Mouse (Mus musculus): Measurements from ENCODE around the gene Olfr1022. TPM values are rescaled to one million over a fixed set of nuclear protein-coding genes. Genes with fewer than 3 reads are reported as not detected.

Gene Olfr1022
- total RNA-seq, 1 experiment, result not detected

- Histone ChIP-seq H3K9ac (ENCODE audit: insufficient read depth, low read depth, low read length, poor library complexity, severe bottlenecking) (no peak within 1 kb of the TSS), H3K9me3 (ENCODE audit: control insufficient read depth, insufficient read depth, low read depth, low read length) (no peaks in the 10 kb centered on the region), H3K36me3 (ENCODE audit: control insufficient read depth, insufficient read depth, low read length, poor library complexity, severe bottlenecking) (no peaks in the 10 kb centered on the region), H3K27ac (ENCODE audit: insufficient read depth, low read depth, low read length, poor library complexity, severe bottlenecking) (no peak within 1 kb of the TSS), H3K4me3 (ENCODE audit: insufficient read depth in 1 of 2, low read depth in 1 of 2, low read length in 2 of 2, poor library complexity in 1 of 2, severe bottlenecking in 1 of 2) (no peak within 1 kb of the TSS), H3K4me1 (ENCODE audit: control insufficient read depth in 2 of 2, insufficient read depth in 2 of 2, low read length in 2 of 2, poor library complexity in 1 of 2) (no peaks in the 10 kb centered on the region)
- DNase-seq (ENCODE audit: low read depth, low spot score), result no peak
- in situ Hi-C loops (cut with MboI; ENCODE audit: low sequenced_read_pairs in 2 of 2, unreplicated experiment in 2 of 2), result no loop called here
- TF ChIP-seq ZNF384 (IDR thresholded peaks at IDR 0.05; ENCODE audit: low read depth, low read length), result no peak
- no peak for TF ChIP-seq CHD2 (IDR thresholded peaks at IDR 0.05; ENCODE audit: low read depth, low read length)
- no peak for TF ChIP-seq MAFK (IDR thresholded peaks at IDR 0.05; ENCODE audit: insufficient read depth, low read depth, low read length)
- no peak for TF ChIP-seq HCFC1 (IDR thresholded peaks at IDR 0.05; ENCODE audit: borderline replicate concordance, insufficient read depth, low read length)
- no peak for TF ChIP-seq ZC3H11A (IDR thresholded peaks at IDR 0.05; ENCODE audit: borderline replicate concordance, low read depth, low read length)
Observed at GRCm38 (mm10) chr2:85904952-85905351, 36.6 kb downstream of the Olfr1022 start, which contains the start of gene Olfr1024. Gene Olfr1024, minus strand, starts transcription at chr2:85905052.

- no peak overlapping the region for H3K9ac ChIP-seq (ENCODE audit: insufficient read depth, low read depth, low read length, poor library complexity, severe bottlenecking)
- no peaks in the 10 kb centered on the region for H3K4me1 ChIP-seq (ENCODE audit: control insufficient read depth in 2 of 2, insufficient read depth in 2 of 2, low read length in 2 of 2, poor library complexity in 1 of 2)
- DNase-seq (ENCODE audit: low read depth, low spot score), result no peak
- H3K4me3 ChIP-seq (ENCODE audit: insufficient read depth in 1 of 2, low read depth in 1 of 2, low read length in 2 of 2, poor library complexity in 1 of 2, severe bottlenecking in 1 of 2), result no peak overlapping the region
- in situ Hi-C loops (cut with MboI; ENCODE audit: low sequenced_read_pairs in 2 of 2, unreplicated experiment in 2 of 2), result no loop called here
- no peaks in the 10 kb centered on the region for H3K36me3 ChIP-seq (ENCODE audit: control insufficient read depth, insufficient read depth, low read length, poor library complexity, severe bottlenecking)
- H3K9me3 ChIP-seq (ENCODE audit: control insufficient read depth, insufficient read depth, low read depth, low read length), result no peaks in the 10 kb centered on the region
- no peak for TF ChIP-seq CHD2 (IDR thresholded peaks at IDR 0.05; ENCODE audit: low read depth, low read length)
- TF ChIP-seq ZC3H11A (IDR thresholded peaks at IDR 0.05; ENCODE audit: borderline replicate concordance, low read depth, low read length), result no peak
- no peak for TF ChIP-seq HCFC1 (IDR thresholded peaks at IDR 0.05; ENCODE audit: borderline replicate concordance, insufficient read depth, low read length)
- no peak for TF ChIP-seq MAFK (IDR thresholded peaks at IDR 0.05; ENCODE audit: insufficient read depth, low read depth, low read length)
- no peak for TF ChIP-seq ZNF384 (IDR thresholded peaks at IDR 0.05; ENCODE audit: low read depth, low read length)
- no peak overlapping the region for H3K27ac ChIP-seq (ENCODE audit: insufficient read depth, low read depth, low read length, poor library complexity, severe bottlenecking)
Observed at GRCm38 (mm10) chr2:85913197-85913596, 44.8 kb downstream of the Olfr1022 start.

- Histone ChIP-seq H3K4me3 (ENCODE audit: insufficient read depth in 1 of 2, low read depth in 1 of 2, low read length in 2 of 2, poor library complexity in 1 of 2, severe bottlenecking in 1 of 2) (no peak within 1 kb of the TSS), H3K9ac (ENCODE audit: insufficient read depth, low read depth, low read length, poor library complexity, severe bottlenecking) (no peak within 1 kb of the TSS), H3K36me3 (ENCODE audit: control insufficient read depth, insufficient read depth, low read length, poor library complexity, severe bottlenecking) (no peaks in the 10 kb centered on the region), H3K4me1 (ENCODE audit: control insufficient read depth in 2 of 2, insufficient read depth in 2 of 2, low read length in 2 of 2, poor library complexity in 1 of 2) (no peaks in the 10 kb centered on the region), H3K27ac (ENCODE audit: insufficient read depth, low read depth, low read length, poor library complexity, severe bottlenecking) (no peak within 1 kb of the TSS), H3K9me3 (ENCODE audit: control insufficient read depth, insufficient read depth, low read depth, low read length) (no peaks in the 10 kb centered on the region)
- no peak for DNase-seq (ENCODE audit: low read depth, low spot score)
- TF ChIP-seq CHD2 (IDR thresholded peaks at IDR 0.05; ENCODE audit: low read depth, low read length), result no peak
- TF ChIP-seq MAFK (IDR thresholded peaks at IDR 0.05; ENCODE audit: insufficient read depth, low read depth, low read length), result no peak
- TF ChIP-seq ZNF384 (IDR thresholded peaks at IDR 0.05; ENCODE audit: low read depth, low read length), result no peak
- TF ChIP-seq HCFC1 (IDR thresholded peaks at IDR 0.05; ENCODE audit: borderline replicate concordance, insufficient read depth, low read length), result no peak
- no peak for TF ChIP-seq ZC3H11A (IDR thresholded peaks at IDR 0.05; ENCODE audit: borderline replicate concordance, low read depth, low read length)
- in situ Hi-C loops (cut with MboI; ENCODE audit: low sequenced_read_pairs in 2 of 2, unreplicated experiment in 2 of 2), result no loop called here
Observed at GRCm38 (mm10) chr2:85914893-85915292, 46.5 kb downstream of the Olfr1022 start, which contains the start of gene Olfr1025-ps1. Gene Olfr1025-ps1, plus strand, starts transcription at chr2:85915193.

Other genes with a start within 250 kb of the Olfr1022 start
- gene Olfr1002, start 217.9 kb upstream of the Olfr1022 start, total RNA-seq (2012; rRNA removed), result not detected in 2 replicates
- gene Olfr154, start 204.1 kb upstream of the Olfr1022 start, total RNA-seq (2012; rRNA removed), result not detected in 2 replicates
- gene Olfr1006, start 189.8 kb upstream of the Olfr1022 start, total RNA-seq (2012; rRNA removed), result not detected in 2 replicates
- not detected in 2 replicates for gene Olfr1008, start 179.2 kb upstream of the Olfr1022 start, total RNA-seq (2012; rRNA removed)
- not detected in 2 replicates for gene Olfr1009, start 153.2 kb upstream of the Olfr1022 start, total RNA-seq (2012; rRNA removed)
- gene Olfr1012, start 105.8 kb upstream of the Olfr1022 start, total RNA-seq (2012; rRNA removed), result not detected in 2 replicates
- gene Olfr1013, start 101.5 kb upstream of the Olfr1022 start, total RNA-seq (2012; rRNA removed), result not detected in 2 replicates
- not detected in 2 replicates for gene Olfr1014, start 95.9 kb upstream of the Olfr1022 start, total RNA-seq (2012; rRNA removed)
- not detected in 2 replicates for gene Olfr1015, start 86.6 kb upstream of the Olfr1022 start, total RNA-seq (2012; rRNA removed)
- gene Olfr1016, start 66.0 kb upstream of the Olfr1022 start, total RNA-seq (2012; rRNA removed), result not detected in 2 replicates
- not detected in 2 replicates for gene Olfr1018, start 50.1 kb upstream of the Olfr1022 start, total RNA-seq (2012; rRNA removed)
- not detected in 2 replicates for gene Olfr1019, start 23.1 kb upstream of the Olfr1022 start, total RNA-seq (2012; rRNA removed)
- gene Olfr1020, start 21.6 kb upstream of the Olfr1022 start, total RNA-seq (2012; rRNA removed), result not detected in 2 replicates
- gene Olfr1023, start 17.0 kb downstream of the Olfr1022 start, total RNA-seq (2012; rRNA removed), result not detected in 2 replicates
- not detected in 2 replicates for gene Olfr1024, start 36.5 kb downstream of the Olfr1022 start, total RNA-seq (2012; rRNA removed)
- gene Olfr1025-ps1, start 46.6 kb downstream of the Olfr1022 start, total RNA-seq (2012; rRNA removed), result not detected in 2 replicates
- gene Olfr1026, start 53.0 kb downstream of the Olfr1022 start, total RNA-seq (2012; rRNA removed), result not detected in 2 replicates
- gene Olfr1028, start 81.8 kb downstream of the Olfr1022 start, total RNA-seq (2012; rRNA removed), result not detected in 2 replicates
- gene Olfr1029, start 105.3 kb downstream of the Olfr1022 start, total RNA-seq (2012; rRNA removed), result not detected in 2 replicates
- not detected in 2 replicates for gene Olfr1030, start 110.7 kb downstream of the Olfr1022 start, total RNA-seq (2012; rRNA removed)
- gene Olfr1031, start 121.7 kb downstream of the Olfr1022 start, total RNA-seq (2012; rRNA removed), result not detected in 2 replicates
- gene Olfr1032, start 136.9 kb downstream of the Olfr1022 start, total RNA-seq (2012; rRNA removed), result not detected in 2 replicates
- not detected in 2 replicates for gene Olfr1033, start 152.0 kb downstream of the Olfr1022 start, total RNA-seq (2012; rRNA removed)
- not detected in 2 replicates for gene Olfr1034, start 177.3 kb downstream of the Olfr1022 start, total RNA-seq (2012; rRNA removed)
- gene Olfr1036, start 205.4 kb downstream of the Olfr1022 start, total RNA-seq (2012; rRNA removed), result not detected in 2 replicates
- not detected in 2 replicates for gene Olfr1037, start 218.8 kb downstream of the Olfr1022 start, total RNA-seq (2012; rRNA removed)

Measured in ES-E14 (cell line).